18 mouse cellular contexts compared by ENCODE assay signal in genomic region chr13:39834521-39835245, GRCm38 (mm10).
A peak's percentile ranks its signal among the peaks of the same experiment; 100 is the strongest.
DNase-seq lines count a peak whose midpoint lies in the region; ATAC-seq lines count a peak whose summit lies in the region.
"Had no signal": no experiment of that assay in that cellular context is flagged by ENCODE, and none has a peak within 500 bp of the region (broad histone marks: within the 10 kb centered on the region; RNA-seq: fewer than 3 reads in every experiment).

No protein-coding gene starts in this region.

- peak; percentile 6 for DNase-seq in cerebellum, adult 9-11 months
- DNase-seq in cerebellum, adult 11-12 months = no peak
- no peak for DNase-seq in hindbrain, embryonic 10.5 days (ENCODE audit: low spot score)
- peak; percentile 28 to 31 for DNase-seq in right cerebral cortex, postnatal 10 days (ENCODE audit: low spot score in 2 of 2)
- DNase-seq in right cerebral cortex, postnatal 4 days = no peak
- DNase-seq in kidney, postnatal 36 days = no peak
- DNase-seq: adrenal gland, postnatal 14 days; heart, adult 2 months; heart, postnatal 10 days; liver; lung, adult 2 months; lung, postnatal 4 days; right cerebral cortex, adult 18-20 months; thymus, postnatal 4 days had no signal

- peak overlapping the region; percentile 26 for H3K4me2 ChIP-seq in hindbrain, embryonic 15.5 days
- H3K4me2 ChIP-seq: intestine, embryonic 15.5 days; neural tube, embryonic 13.5 days had no signal

- H3K36me3 ChIP-seq in hindbrain, embryonic 15.5 days = no peaks in the 10 kb centered on the region
- no peaks in the 10 kb centered on the region for H3K36me3 ChIP-seq in hindbrain, embryonic 10.5 days
- H3K36me3 ChIP-seq: intestine, embryonic 15.5 days; neural tube, embryonic 13.5 days had no signal

- H3K27me3 ChIP-seq in hindbrain, embryonic 15.5 days = 0 out of 2 replicates have a peak, but pooled peaks cover 3% of the 10 kb centered on the region
- no peaks in the 10 kb centered on the region for H3K27me3 ChIP-seq in hindbrain, embryonic 10.5 days (ENCODE audit: insufficient read depth, poor library complexity, severe bottlenecking)
- H3K27me3 ChIP-seq: intestine, embryonic 15.5 days had no signal

- H3K4me3 ChIP-seq in hindbrain, embryonic 15.5 days = no peak overlapping the region
- no peak overlapping the region for H3K4me3 ChIP-seq in hindbrain, embryonic 10.5 days
- H3K4me3 ChIP-seq: heart, adult 2 months; intestine, embryonic 15.5 days; neural tube, embryonic 13.5 days had no signal

- no peak overlapping the region for H3K27ac ChIP-seq in hindbrain, embryonic 15.5 days (replicated peaks)
- no peak overlapping the region for H3K27ac ChIP-seq in hindbrain, embryonic 10.5 days
- H3K27ac ChIP-seq: heart, adult 2 months; intestine, embryonic 15.5 days; neural tube, embryonic 13.5 days had no signal

- 63% methylated on average over 9 of the region's 9 CpGs for WGBS in hindbrain, embryonic 15.5 days
- 78% methylated on average over 9 of the region's 9 CpGs for WGBS in hindbrain, embryonic 10.5 days

- no peak for ATAC-seq in hindbrain, embryonic 15.5 days (ENCODE audit: low FRiP score, low read depth)
- no peak for ATAC-seq in granulocyte monocyte progenitor cell, adult 5-6 weeks (replicated peaks; ENCODE audit: poor library complexity, severe bottlenecking)
- ATAC-seq: intestine, embryonic 15.5 days had no signal

- no peak overlapping the region for H3K9ac ChIP-seq in hindbrain, embryonic 15.5 days
- H3K9ac ChIP-seq: intestine, embryonic 15.5 days; neural tube, embryonic 13.5 days had no signal

- H3K4me1 ChIP-seq in hindbrain, embryonic 15.5 days (replicated peaks) = peaks cover 9% of the 10 kb centered on the region
- H3K4me1 ChIP-seq in hindbrain, embryonic 10.5 days (replicated peaks) = no peaks in the 10 kb centered on the region
- H3K4me1 ChIP-seq: intestine, embryonic 15.5 days had no signal

- no peaks in the 10 kb centered on the region for H3K9me3 ChIP-seq in hindbrain, embryonic 15.5 days
- H3K9me3 ChIP-seq in hindbrain, embryonic 10.5 days = no peaks in the 10 kb centered on the region
- H3K9me3 ChIP-seq: intestine, embryonic 15.5 days; neural tube, embryonic 13.5 days had no signal

Comparison
In these comparisons a context has a peak if more than half of its experiments do, and no peak if none do; other contexts are left out.
1. DNase-seq: peak in cerebellum, adult 9-11 months (single experiment) and right cerebral cortex, postnatal 10 days (2 of 2); none in cerebellum, adult 11-12 months (single experiment), hindbrain, embryonic 10.5 days (single experiment), right cerebral cortex, postnatal 4 days (single experiment) and kidney, postnatal 36 days (0 of 2).